Mouse (Mus musculus): ENCODE measurements around the gene Ptpn22. TPM values are rescaled to one million over a fixed set of nuclear protein-coding genes. Genes with fewer than 3 reads are reported as not detected.

Ptpn22 gene
- polyA plus RNA-seq, 1 experiment from 2014 or later: 0.90 TPM

DNA sequence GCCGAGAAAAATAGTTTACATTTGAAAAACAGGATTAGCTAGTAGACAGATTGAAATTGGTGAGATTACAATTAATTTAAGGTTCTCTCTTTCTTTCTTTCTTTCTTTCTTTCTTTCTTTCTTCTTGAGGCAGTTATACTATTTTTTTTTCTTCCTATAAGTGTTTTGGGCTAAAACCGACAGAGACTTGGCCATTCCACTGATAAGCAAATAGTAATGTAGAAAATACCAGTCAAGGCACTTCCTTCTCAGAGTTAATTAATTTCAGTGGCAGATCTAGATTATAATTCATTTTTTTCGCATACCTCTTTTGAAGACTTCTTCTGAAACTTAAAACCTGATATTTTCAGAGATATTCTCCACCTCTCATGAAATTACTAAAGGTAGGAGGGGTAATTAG is 65.7 kb downstream of the Ptpn22 start:
- 61% methylated on average over 3 of the region's 3 CpGs for WGBS (ENCODE audit: insufficient replicate concordance)
- H3K9ac ChIP-seq (ENCODE audit: low read depth, low read length): no peak overlapping the region
- no peak overlapping the region for H3K27ac ChIP-seq (ENCODE audit: low read depth, low read length)
- H3K4me1 ChIP-seq (ENCODE audit: control insufficient read depth, insufficient read depth, low read length): no peaks in the 10 kb centered on the region; the same call in 1 of the 2 replicates
- ATAC-seq (replicated peaks; ENCODE audit: insufficient number of reproducible peaks, low FRiP score, low TSS enrichment): no peak
- no peak overlapping the region for H3K4me2 ChIP-seq
- H3K27me3 ChIP-seq (ENCODE audit: control insufficient read depth, insufficient read depth, low read length): no peaks in the 10 kb centered on the region
- no peaks in the 10 kb centered on the region; the same call in 1 of the 2 replicates for H3K36me3 ChIP-seq (ENCODE audit: control insufficient read depth, insufficient read depth, low read length)
- no peaks in the 10 kb centered on the region for H3K9me3 ChIP-seq (replicated peaks; ENCODE audit: control insufficient read depth, low read length)
- no peak overlapping the region for H3K4me3 ChIP-seq (ENCODE audit: low read depth, low read length)

DNA sequence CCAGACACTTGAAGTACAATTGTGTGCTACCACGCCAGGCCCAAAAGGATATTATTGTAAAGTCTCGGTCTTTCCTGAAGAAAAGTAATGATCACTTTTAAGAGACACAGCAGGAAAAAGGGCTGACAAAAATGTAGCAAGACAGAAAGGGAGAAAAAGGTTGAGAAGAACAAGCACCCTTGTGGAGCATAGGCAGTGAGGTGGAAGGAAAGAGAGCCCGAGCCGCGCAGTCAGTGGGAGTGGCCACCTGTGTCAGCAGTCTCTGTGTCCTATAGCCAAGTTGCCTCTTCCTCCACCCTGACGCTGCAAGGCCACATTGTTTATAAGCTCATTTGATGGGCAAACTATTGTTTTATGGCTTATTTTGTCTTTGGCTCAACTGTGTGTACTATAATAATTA is 67.9 kb downstream of the Ptpn22 start:
- H3K27me3 ChIP-seq (ENCODE audit: control insufficient read depth, insufficient read depth, low read length): no peaks in the 10 kb centered on the region
- no peak overlapping the region for H3K4me2 ChIP-seq
- 69% methylated on average over 6 of the region's 6 CpGs for WGBS (ENCODE audit: insufficient replicate concordance)
- no peak overlapping the region for H3K27ac ChIP-seq (ENCODE audit: low read depth, low read length)
- no peak for ATAC-seq (replicated peaks; ENCODE audit: insufficient number of reproducible peaks, low FRiP score, low TSS enrichment)
- peaks cover 2% of the 10 kb centered on the region; the same call in 1 of the 2 replicates for H3K36me3 ChIP-seq (ENCODE audit: control insufficient read depth, insufficient read depth, low read length)
- no peaks in the 10 kb centered on the region for H3K9me3 ChIP-seq (replicated peaks; ENCODE audit: control insufficient read depth, low read length)
- H3K9ac ChIP-seq (ENCODE audit: low read depth, low read length): no peak overlapping the region
- H3K4me3 ChIP-seq (ENCODE audit: low read depth, low read length): no peak overlapping the region
- no peaks in the 10 kb centered on the region for H3K4me1 ChIP-seq (ENCODE audit: control insufficient read depth, insufficient read depth, low read length)

DNA sequence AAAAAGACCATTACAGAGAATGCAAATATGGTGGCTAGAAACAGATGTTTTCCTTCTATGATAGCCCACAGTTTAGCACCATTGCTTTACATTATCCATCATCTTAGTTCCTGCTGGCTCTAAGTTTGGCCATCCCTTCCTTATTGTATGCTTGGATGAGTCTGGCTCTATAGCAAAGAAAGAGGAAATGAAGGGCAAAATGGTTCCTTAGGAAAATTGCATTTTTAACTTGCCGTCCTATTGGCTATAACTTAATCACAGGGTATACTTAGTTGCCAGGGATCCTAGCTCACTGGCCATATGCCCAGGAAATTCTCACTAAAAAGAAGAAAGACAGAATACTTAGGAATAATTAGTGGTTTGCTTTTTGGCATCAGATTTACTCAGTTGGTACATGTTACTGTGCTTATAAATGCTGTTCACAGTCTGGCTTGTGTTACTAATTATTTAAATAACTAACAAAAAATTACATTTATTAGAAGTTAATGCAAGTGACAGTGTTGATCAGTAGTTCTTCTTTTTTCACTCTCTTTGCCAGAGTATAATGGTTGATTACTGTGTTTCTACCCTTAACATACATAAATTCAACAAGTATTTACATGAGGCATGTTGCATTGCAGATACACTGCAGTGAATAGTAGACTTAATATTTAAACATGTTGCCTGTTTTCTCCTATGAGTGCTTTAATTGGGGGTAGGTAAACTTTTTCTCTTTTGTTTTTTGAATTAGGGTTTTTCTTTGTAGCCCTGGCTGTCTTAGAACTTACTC is 85.4 kb downstream of the Ptpn22 start:
- Histone ChIP-seq H3K9ac (ENCODE audit: low read depth, low read length) (no peak overlapping the region), H3K9me3 (replicated peaks; ENCODE audit: control insufficient read depth, low read length) (no peaks in the 10 kb centered on the region), H3K27me3 (ENCODE audit: control insufficient read depth, insufficient read depth, low read length) (no peaks in the 10 kb centered on the region), H3K4me3 (ENCODE audit: low read depth, low read length) (no peak overlapping the region), H3K4me2 (no peak overlapping the region), H3K27ac (ENCODE audit: low read depth, low read length) (no peak overlapping the region), H3K4me1 (ENCODE audit: control insufficient read depth, insufficient read depth, low read length) (no peaks in the 10 kb centered on the region), H3K36me3 (ENCODE audit: control insufficient read depth, insufficient read depth, low read length) (no peaks in the 10 kb centered on the region)
- 92% methylated on average over 1 of the region's 1 CpGs for WGBS (ENCODE audit: insufficient replicate concordance)
- ATAC-seq (replicated peaks; ENCODE audit: insufficient number of reproducible peaks, low FRiP score, low TSS enrichment): no peak

DNA sequence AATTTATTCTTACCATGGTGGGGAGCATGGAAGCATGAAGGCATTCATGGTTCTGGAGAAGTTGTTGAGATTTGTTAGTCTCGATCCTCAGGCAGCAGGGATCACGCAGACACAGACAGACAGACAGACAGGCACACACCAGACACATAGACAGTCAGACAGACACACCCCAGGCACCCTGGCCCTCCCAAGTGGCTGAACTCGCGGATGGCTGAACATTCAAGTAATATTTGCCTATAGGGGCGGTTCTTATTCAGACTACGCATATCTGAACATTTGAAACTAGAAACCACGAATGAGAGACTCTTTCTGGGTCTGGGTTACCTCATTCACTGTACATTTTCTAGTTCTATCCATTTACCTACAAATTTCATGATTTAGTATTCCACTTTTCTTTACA is 89.1 kb downstream of the Ptpn22 start:
- H3K4me1 ChIP-seq (ENCODE audit: control insufficient read depth, insufficient read depth, low read length): no peaks in the 10 kb centered on the region
- no peaks in the 10 kb centered on the region for H3K36me3 ChIP-seq (ENCODE audit: control insufficient read depth, insufficient read depth, low read length)
- no peak overlapping the region for H3K27ac ChIP-seq (ENCODE audit: low read depth, low read length)
- no peaks in the 10 kb centered on the region for H3K9me3 ChIP-seq (replicated peaks; ENCODE audit: control insufficient read depth, low read length)
- H3K27me3 ChIP-seq (ENCODE audit: control insufficient read depth, insufficient read depth, low read length): no peaks in the 10 kb centered on the region
- no peak for ATAC-seq (replicated peaks; ENCODE audit: insufficient number of reproducible peaks, low FRiP score, low TSS enrichment)
- 85% methylated on average over 7 of the region's 7 CpGs for WGBS (ENCODE audit: insufficient replicate concordance)
- H3K9ac ChIP-seq (ENCODE audit: low read depth, low read length): no peak overlapping the region
- H3K4me3 ChIP-seq (ENCODE audit: low read depth, low read length): no peak overlapping the region
- no peak overlapping the region for H3K4me2 ChIP-seq

DNA sequence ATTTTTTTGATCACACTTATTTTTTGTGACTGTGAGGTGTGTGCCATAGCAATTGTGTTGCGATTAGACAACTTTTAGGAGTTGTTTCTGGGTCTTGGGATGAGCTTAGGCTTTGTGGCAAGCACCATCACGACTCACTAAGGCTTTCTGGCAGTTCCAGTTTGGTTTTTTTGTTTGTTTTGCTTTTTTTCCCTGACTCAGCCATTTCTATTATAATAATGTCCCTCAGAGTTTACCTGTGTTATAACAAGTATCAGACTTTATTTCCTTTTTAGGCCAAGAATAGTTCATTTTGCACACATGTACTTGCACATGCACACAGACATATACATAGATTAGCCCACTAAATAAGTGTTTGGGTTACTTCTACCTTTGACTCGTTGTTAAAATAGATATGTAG is 101.0 kb downstream of the Ptpn22 start:
- Histone ChIP-seq H3K4me2 (no peak overlapping the region), H3K9me3 (replicated peaks; ENCODE audit: control insufficient read depth, low read length) (no peaks in the 10 kb centered on the region), H3K4me1 (ENCODE audit: control insufficient read depth, insufficient read depth, low read length) (no peaks in the 10 kb centered on the region), H3K4me3 (ENCODE audit: low read depth, low read length) (no peak overlapping the region), H3K27me3 (ENCODE audit: control insufficient read depth, insufficient read depth, low read length) (no peaks in the 10 kb centered on the region), H3K36me3 (ENCODE audit: control insufficient read depth, insufficient read depth, low read length) (no peaks in the 10 kb centered on the region), H3K27ac (ENCODE audit: low read depth, low read length) (no peak overlapping the region), H3K9ac (ENCODE audit: low read depth, low read length) (no peak overlapping the region)
- no peak for ATAC-seq (replicated peaks; ENCODE audit: insufficient number of reproducible peaks, low FRiP score, low TSS enrichment)
- 84% methylated on average over 3 of the region's 3 CpGs for WGBS (ENCODE audit: insufficient replicate concordance)

Other genes with a start within 250 kb of the Ptpn22 start
- 0.09 and 0.13 TPM in 2 replicates for gene Atg4a-ps, start 213.7 kb upstream of the Ptpn22 start, polyA plus RNA-seq (2014; fragmentation: Nextera tagmentation; extraction: Ambion mirVana)
- gene Olfml3, start 121.8 kb upstream of the Ptpn22 start, polyA plus RNA-seq (2014; fragmentation: Nextera tagmentation; extraction: Ambion mirVana): 21.8 and 22.4 TPM in 2 replicates
- gene Gm10964, start 120.4 kb upstream of the Ptpn22 start, polyA plus RNA-seq (2014; fragmentation: Nextera tagmentation; extraction: Ambion mirVana): not detected in 2 replicates
- gene Hipk1, start 68.2 kb upstream of the Ptpn22 start, polyA plus RNA-seq (2014; fragmentation: Nextera tagmentation; extraction: Ambion mirVana): 12.2 and 12.7 TPM in 2 replicates
- 23.4 and 27.5 TPM in 2 replicates for gene Dclre1b, start 50.4 kb upstream of the Ptpn22 start, polyA plus RNA-seq (2014; fragmentation: Nextera tagmentation; extraction: Ambion mirVana)
- gene Ap4b1, start 50.3 kb upstream of the Ptpn22 start, polyA plus RNA-seq (2014; fragmentation: Nextera tagmentation; extraction: Ambion mirVana): 17.5 and 20.4 TPM in 2 replicates
- 0.18 and 0.19 TPM in 2 replicates for gene Gm43064, start 50.2 kb upstream of the Ptpn22 start, polyA plus RNA-seq (2014; fragmentation: Nextera tagmentation; extraction: Ambion mirVana)
- 0.36 and 0.66 TPM in 2 replicates for gene Bcl2l15, start 27.2 kb upstream of the Ptpn22 start, polyA plus RNA-seq (2014; fragmentation: Nextera tagmentation; extraction: Ambion mirVana)
- 7.6 and 7.9 TPM in 2 replicates for gene Rsbn1, start 54.3 kb downstream of the Ptpn22 start, polyA plus RNA-seq (2014; fragmentation: Nextera tagmentation; extraction: Ambion mirVana)
- 18.7 and 18.9 TPM in 2 replicates for gene Phtf1, start 108.3 kb downstream of the Ptpn22 start, polyA plus RNA-seq (2014; fragmentation: Nextera tagmentation; extraction: Ambion mirVana)